Mouse (Mus musculus) ES-Bruce4 (cell line): ENCODE data around the gene Dhx15.

Experiments used
- CTCF ChIP-seq: IDR thresholded peaks from one replicate; pipeline ENCODE4 v1.8.1; 2011; ENCODE audit warnings: low read depth, low read length
- EP300 ChIP-seq: IDR thresholded peaks from 2 replicates; pipeline ENCODE4 v1.6.1; 2011; ENCODE audit warnings: low read depth, low read length; ENCODE audit not compliant: insufficient read depth

DNA sequence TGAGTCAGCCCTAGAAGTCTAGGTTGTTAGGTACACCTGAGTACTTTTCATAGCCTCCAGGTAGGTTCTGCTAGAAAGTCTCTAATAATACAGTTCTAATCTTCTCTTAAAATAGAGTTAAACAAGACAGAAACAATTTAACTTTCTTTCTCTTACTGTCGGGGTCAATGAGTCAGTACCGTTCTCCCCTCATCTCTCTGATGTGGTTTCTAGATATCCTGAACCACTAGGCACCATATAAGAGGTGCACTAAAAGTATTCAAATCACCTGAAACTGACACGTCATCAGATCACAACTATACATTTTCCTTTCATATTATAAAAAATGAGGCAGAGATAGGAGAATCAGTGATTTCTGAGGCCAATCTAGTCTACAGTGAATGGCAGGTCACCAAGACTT is 41.2 kb downstream of the Dhx15 start:
- TF ChIP-seq CTCF (no peak), EP300 (no peak)
